Mouse (Mus musculus) liver, embryonic 14.5 days (tissue): ENCODE measurements at regions not wholly inside any gene's neighbourhood (a gene's known extent, or its start where the extent isn't known, plus 50 kb on each side); places are given as distances from the start of the nearest gene placed in this dataset.
A peak's percentile ranks its signal among the peaks of the same experiment; 100 is the strongest.

ENCODE experiments used
- ATAC-seq: fragments of 200-750 bp; cut with Nextera tagmentation; 2 replicates; pipeline ENCODE4 v1.8.0; 2017; ENCODE audit warnings: moderate number of reproducible peaks, mild to moderate bottlenecking, moderate library complexity; ENCODE audit not compliant: insufficient read depth
- DNase-seq, 3 experiments: peaks; one replicate each; pipeline ENCODE4 v3.0.0-alpha.2; 2012 to 2013; ENCODE audit warnings: low read depth in 3 of 3, low spot score in 3 of 3
- H3K27ac ChIP-seq: fragments of 300-500 bp; sonication (generic); 2 replicates; pipeline ENCODE4 v1.5.1; 2014; ENCODE audit warnings: moderate library complexity, mild to moderate bottlenecking, control low read depth, inconsistent platforms
- H3K27me3 ChIP-seq: fragments of 300-500 bp; sonication (generic); 2 replicates; pipeline ENCODE4 v1.6.1; 2014; ENCODE audit warnings: mild to moderate bottlenecking, low read length, moderate library complexity; ENCODE audit not compliant: control insufficient read depth, insufficient read depth
- H3K36me3 ChIP-seq: fragments of 300-500 bp; sonication (generic); replicated peaks from 2 replicates; pipeline ENCODE4 v1.6.1; 2014; ENCODE audit warnings: low read depth; ENCODE audit not compliant: control insufficient read depth, insufficient read depth
- H3K4me1 ChIP-seq, 2 experiments: fragments of 200-500 bp in 1 of 2; fragments of 300-500 bp in 1 of 2; sonication (generic) in 1 of 2; replicated peaks; 2 replicates each; pipeline ENCODE4 v1.6.1; 2012 to 2014; ENCODE audit warnings: antibody characterized with exemption in 1 of 2, inconsistent platforms in 1 of 2, low read length in 1 of 2; ENCODE audit not compliant: control insufficient read depth in 2 of 2, insufficient read depth in 2 of 2
- H3K4me2 ChIP-seq: fragments of 300-500 bp; sonication (generic); 2 replicates; pipeline ENCODE4 v1.6.1; 2014; ENCODE audit warnings: low read depth, mild to moderate bottlenecking, control low read depth, moderate library complexity
- H3K4me3 ChIP-seq, 2 experiments: fragments of 200-500 bp in 1 of 2; fragments of 300-500 bp in 1 of 2; sonication (generic) in 1 of 2; 2 replicates each; pipeline ENCODE4 v1.5.1; 2012 to 2014; ENCODE audit warnings: low read depth in 2 of 2, low read length in 2 of 2, mild to moderate bottlenecking in 2 of 2, control low read depth in 1 of 2, inconsistent platforms in 1 of 2, moderate library complexity in 1 of 2; ENCODE audit not compliant: insufficient read depth in 1 of 2
- H3K9ac ChIP-seq: fragments of 300-500 bp; sonication (generic); replicated peaks from 2 replicates; pipeline ENCODE4 v1.6.1; 2014; ENCODE audit warnings: mild to moderate bottlenecking, control low read depth, moderate library complexity
- H3K9me3 ChIP-seq: fragments of 300-500 bp; sonication (generic); 2 replicates; pipeline ENCODE4 v1.6.1; 2016; ENCODE audit warnings: low read length, mixed read lengths; ENCODE audit not compliant: control insufficient read depth
- CTCF ChIP-seq: IDR thresholded peaks from 2 replicates; pipeline ENCODE4 v1.5.1; 2016; ENCODE audit warnings: antibody characterized with exemption, low read depth, control low read depth
- EP300 ChIP-seq: IDR thresholded peaks from 2 replicates; pipeline ENCODE4 v1.6.1; 2016; ENCODE audit warnings: antibody characterized with exemption, low read depth
- WGBS: fragments of 180-500 bp; shearing (Covaris S2); extraction: QIAGEN DNeasy Blood & Tissue Kit; methylation state at CpG from one replicate; pipeline ENCODE4 v1.1.7; 2014; ENCODE audit not compliant: insufficient replicate concordance; 5-methylcytosine and 5-hydroxymethylcytosine counted together

DNA sequence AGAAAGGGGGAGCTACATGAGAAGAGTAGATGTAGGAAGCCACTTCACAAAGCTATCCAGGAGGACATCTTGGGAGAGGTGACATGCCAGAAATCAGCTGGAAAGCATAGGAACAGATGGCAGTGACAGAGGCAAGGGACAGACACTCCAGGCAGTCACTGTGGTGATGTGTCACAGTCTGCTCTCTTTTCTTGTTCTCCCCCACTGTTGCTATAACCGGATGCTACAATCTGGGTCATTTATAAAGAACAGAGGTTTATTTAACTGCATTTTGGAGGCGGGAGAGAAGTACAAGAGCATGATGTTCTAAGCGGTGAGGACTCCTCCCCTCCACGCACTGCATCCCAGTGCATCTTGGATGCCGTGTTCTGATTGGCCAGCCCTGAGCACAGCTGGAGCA is 133.8 kb upstream of the Med13l start:
- 38% methylated on average over 5 of the region's 5 CpGs for WGBS
- no peak for ATAC-seq
- H3K4me3 ChIP-seq = no peak overlapping the region
- H3K9me3 ChIP-seq = no peaks in the 10 kb centered on the region
- no peak for DNase-seq
- no peak overlapping the region for H3K9ac ChIP-seq
- H3K4me1 ChIP-seq = 0 out of 4 replicates have a peak, but pooled peaks cover 0 to 3% of the 10 kb centered on the region in 2 experiments
- H3K27ac ChIP-seq = no peak overlapping the region
- no peak for TF ChIP-seq CTCF
- TF ChIP-seq EP300 = no peak
- no peak overlapping the region for H3K4me2 ChIP-seq
- peaks cover 2% of the 10 kb centered on the region for H3K27me3 ChIP-seq
- H3K36me3 ChIP-seq = no peaks in the 10 kb centered on the region

DNA sequence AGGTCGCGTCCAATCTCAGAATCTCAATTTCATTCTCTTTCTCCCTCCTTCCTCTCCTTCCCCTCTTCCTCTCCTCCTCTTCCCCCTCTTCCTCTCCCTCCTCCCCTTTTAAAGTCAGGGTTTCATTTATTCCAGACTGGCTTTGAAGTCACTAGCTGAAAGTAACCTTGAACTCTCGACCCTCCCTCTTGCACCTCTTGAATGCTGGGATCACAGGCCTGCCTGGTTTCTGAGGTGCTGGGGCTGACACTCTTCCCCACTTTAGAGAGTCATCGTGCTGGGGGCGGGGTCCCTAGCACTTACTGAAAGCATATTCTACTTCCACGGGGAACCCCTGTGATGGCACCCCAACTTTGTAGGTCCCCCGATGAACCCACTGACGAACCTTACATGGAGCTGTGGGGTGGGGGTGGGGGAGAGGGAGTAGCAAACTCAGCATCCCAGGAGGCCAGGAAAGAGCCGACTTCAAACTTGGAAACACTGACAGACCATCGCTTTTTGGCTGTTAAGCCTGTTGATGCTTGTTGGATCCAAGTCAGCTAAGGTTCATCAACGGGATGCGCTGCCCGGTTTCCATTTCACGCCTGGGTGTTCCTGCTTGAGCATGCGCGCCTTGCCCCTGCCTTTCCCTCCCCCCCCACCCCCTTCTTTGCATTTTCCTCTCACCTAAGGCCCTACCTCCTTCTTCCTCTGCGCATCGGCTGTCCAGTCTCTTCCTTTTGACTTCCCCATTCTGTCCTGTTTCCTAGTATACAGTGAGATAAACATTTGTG is 132.0 kb upstream of the Med13l start:
- no peak overlapping the region for H3K27ac ChIP-seq
- H3K4me2 ChIP-seq = no peak overlapping the region
- no peaks in the 10 kb centered on the region for H3K36me3 ChIP-seq
- peaks cover 7% of the 10 kb centered on the region for H3K27me3 ChIP-seq
- ATAC-seq (no peak), DNase-seq (no peak)
- 65% methylated on average over 18 of the region's 18 CpGs for WGBS
- H3K4me1 ChIP-seq = no peaks in the 10 kb centered on the region
- no peak overlapping the region for H3K4me3 ChIP-seq
- TF ChIP-seq EP300 (no peak), CTCF (no peak)
- no peaks in the 10 kb centered on the region for H3K9me3 ChIP-seq
- H3K9ac ChIP-seq = no peak overlapping the region

DNA sequence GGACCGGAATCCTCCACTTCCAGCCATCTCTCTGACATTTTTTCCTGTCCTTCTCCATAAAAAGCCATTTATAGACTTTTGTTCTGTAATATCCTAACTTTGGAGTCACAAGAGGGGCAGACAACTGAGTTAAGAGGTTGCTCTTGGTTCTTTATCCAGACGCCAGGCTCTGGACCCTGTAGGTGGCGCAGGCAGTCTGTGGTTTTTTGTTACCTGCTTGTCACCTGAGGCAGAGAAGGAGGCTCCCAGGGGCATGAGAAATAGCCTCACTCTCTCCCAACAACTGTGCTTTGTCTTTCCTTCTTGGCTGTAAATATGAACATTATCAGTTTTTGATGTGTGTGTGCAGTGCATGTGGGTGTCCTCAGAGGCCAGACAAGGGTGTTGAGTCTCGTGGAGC is 126.9 kb upstream of the Med13l start:
- H3K27ac ChIP-seq = no peak overlapping the region
- H3K36me3 ChIP-seq = no peaks in the 10 kb centered on the region
- peaks cover 3% of the 10 kb centered on the region; the same call in 1 of the 2 replicates for H3K9me3 ChIP-seq
- 58% methylated on average over 4 of the region's 4 CpGs for WGBS
- TF ChIP-seq CTCF (peak; percentile 64), EP300 (no peak)
- no peak for DNase-seq
- no peak overlapping the region for H3K4me3 ChIP-seq
- no peak overlapping the region for H3K4me2 ChIP-seq
- H3K9ac ChIP-seq = no peak overlapping the region
- H3K27me3 ChIP-seq = peaks cover 40% of the 10 kb centered on the region
- no peak for ATAC-seq
- peaks cover 0 to 4% of the 10 kb centered on the region in 2 experiments; a peak in 2 of 4 replicates for H3K4me1 ChIP-seq

DNA sequence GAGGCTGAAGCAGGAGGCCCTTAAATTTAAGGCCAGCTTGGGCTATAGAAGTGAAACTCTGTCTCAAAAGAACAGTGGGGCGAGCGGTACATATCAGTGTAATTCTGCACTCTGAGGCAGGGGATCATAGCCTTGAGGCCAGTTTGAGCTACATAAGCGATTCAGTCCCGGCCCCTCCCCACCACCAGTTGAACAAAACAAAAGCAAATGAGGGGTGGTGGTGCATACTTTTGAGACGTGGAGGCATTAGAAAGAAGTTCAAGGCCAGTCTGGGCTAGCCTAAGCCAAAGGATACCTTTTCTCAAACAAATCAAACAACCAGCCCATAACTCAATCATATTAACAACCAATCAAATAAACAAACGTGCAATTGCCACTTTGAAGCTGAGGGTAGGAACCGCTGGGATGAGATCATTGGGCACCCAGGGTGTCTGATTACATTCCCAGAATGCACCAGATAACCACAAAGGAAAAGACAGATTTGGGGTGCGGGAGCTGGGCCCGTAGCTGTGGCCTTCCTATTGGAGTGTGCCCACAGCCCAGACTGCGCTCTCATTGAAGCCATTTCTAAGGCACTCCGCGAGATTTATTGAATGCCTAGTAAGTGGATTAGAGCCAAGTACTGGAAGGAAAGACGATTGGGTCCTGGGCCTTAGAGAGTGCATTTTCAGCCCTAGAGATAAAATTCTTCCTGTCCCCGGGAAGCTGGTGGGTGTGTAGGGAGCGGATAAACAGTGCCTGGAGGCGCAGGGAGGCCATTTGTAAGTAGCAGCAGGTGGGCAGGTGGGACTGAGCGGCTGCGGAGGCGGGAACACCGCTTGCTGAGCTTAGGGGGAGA is 125.5 kb upstream of the Med13l start:
- Histone ChIP-seq H3K27me3 (peaks cover 40% of the 10 kb centered on the region), H3K36me3 (no peaks in the 10 kb centered on the region), H3K4me2 (no peak overlapping the region), H3K9ac (no peak overlapping the region), H3K27ac (no peak overlapping the region), H3K9me3 (peaks cover 3% of the 10 kb centered on the region; the same call in 1 of the 2 replicates), H3K4me3 (no peak overlapping the region), H3K4me1 (peaks cover 0 to 4% of the 10 kb centered on the region in 2 experiments; a peak in 2 of 4 replicates)
- no peak for DNase-seq
- 48% methylated on average over 20 of the region's 20 CpGs for WGBS
- ATAC-seq = no peak
- no peak for TF ChIP-seq EP300
- TF ChIP-seq CTCF = no peak

DNA sequence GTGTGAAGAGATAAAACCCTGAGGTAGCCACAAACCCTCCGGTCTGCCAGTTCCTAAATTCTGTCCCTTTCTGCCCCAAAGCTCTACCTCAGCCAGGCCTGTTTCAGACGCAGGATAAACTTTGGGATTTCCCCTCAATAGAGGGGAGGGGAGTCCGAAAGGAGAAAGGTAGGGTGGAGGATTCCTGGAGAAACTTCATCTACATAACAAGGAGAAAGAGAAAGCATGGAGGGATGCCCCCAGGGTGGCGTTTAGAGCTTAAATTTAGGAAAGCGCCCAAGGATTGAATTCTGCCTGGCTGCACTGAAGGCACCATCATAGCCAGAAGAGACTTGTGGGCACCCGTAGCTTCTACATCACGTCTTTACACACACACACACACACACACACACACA is 124.9 kb upstream of the Med13l start:
- H3K4me1 ChIP-seq = peaks cover 0 to 4% of the 10 kb centered on the region in 2 experiments; a peak in 2 of 4 replicates
- DNase-seq = no peak
- WGBS = 45% methylated on average over 7 of the region's 7 CpGs
- no peak overlapping the region for H3K4me2 ChIP-seq
- no peaks in the 10 kb centered on the region for H3K36me3 ChIP-seq
- TF ChIP-seq EP300 (no peak), CTCF (no peak)
- H3K4me3 ChIP-seq = no peak overlapping the region
- H3K27ac ChIP-seq = no peak overlapping the region
- no peak overlapping the region for H3K9ac ChIP-seq
- H3K9me3 ChIP-seq = peaks cover 3% of the 10 kb centered on the region; the same call in 1 of the 2 replicates
- no peak for ATAC-seq
- H3K27me3 ChIP-seq = peaks cover 40% of the 10 kb centered on the region
